Mouse (Mus musculus) gastrocnemius, adult 8-10 months (tissue): ENCODE data around the gene Brsk1. TPM values are rescaled to one million over a fixed set of nuclear protein-coding genes. Genes with fewer than 3 reads are reported as not detected.

ENCODE experiments used
- total RNA-seq, 4 experiments: library from RNA; stranded (reverse); gene quantifications; 2 replicates each; pipeline ENCODE4 v1.2.4; 2022

Gene Brsk1
- total RNA-seq, 4 experiments from 2014 or later = 0.13 to 0.49 (median 0.39) TPM

Other genes starting within 250 kb of the Brsk1 start
- gene Rdh13, start 245.0 kb upstream of the Brsk1 start, total RNA-seq = 10 to 100 TPM; 12.2 to 17.6 (median 14.3) TPM
- 1 to 10 TPM in 3 of 4 experiments, under 1 TPM in 1; 0.67 to 3.4 (median 2.3) TPM for gene Eps8l1, start 229.9 kb upstream of the Brsk1 start, total RNA-seq
- gene Ppp1r12c, start 188.9 kb upstream of the Brsk1 start, total RNA-seq = 10 to 100 TPM; 11.6 to 17.2 (median 16.7) TPM
- gene Tnnt1, start 174.2 kb upstream of the Brsk1 start, total RNA-seq = 100 to 1,000 TPM; 464 to 544 (median 482) TPM
- 1 to 10 TPM; 1.8 to 3.0 (median 2.3) TPM for gene Tnni3, start 166.4 kb upstream of the Brsk1 start, total RNA-seq
- gene Dnaaf3, start 158.2 kb upstream of the Brsk1 start, total RNA-seq = under 1 TPM in 1 of 4 experiments, not detected in 3; 0.13 TPM
- under 1 TPM in 1 of 4 experiments, not detected in 3; 0.15 TPM for gene Syt5, start 143.1 kb upstream of the Brsk1 start, total RNA-seq
- not detected for gene Ptprh, start 86.6 kb upstream of the Brsk1 start, total RNA-seq
- 1 to 10 TPM; 1.4 to 2.3 (median 2.0) TPM for gene Tmem86b, start 59.2 kb upstream of the Brsk1 start, total RNA-seq
- gene Ppp6r1, start 31.6 kb upstream of the Brsk1 start, total RNA-seq = 10 to 100 TPM; 48.2 to 53.4 (median 49.4) TPM
- 10 to 100 TPM; 23.4 to 28.8 (median 24.4) TPM for gene Hspbp1, start 5.5 kb upstream of the Brsk1 start, total RNA-seq
- not detected for gene Tmem150b, start 34.6 kb downstream of the Brsk1 start, total RNA-seq
- 1 to 10 TPM; 3.5 to 5.2 (median 4.8) TPM for gene Kmt5c, start 49.5 kb downstream of the Brsk1 start, total RNA-seq
- gene Cox6b2, start 62.5 kb downstream of the Brsk1 start, total RNA-seq = not detected
- not detected for gene Fam71e2, start 80.7 kb downstream of the Brsk1 start, total RNA-seq
- gene Il11, start 92.3 kb downstream of the Brsk1 start, total RNA-seq = not detected
- not detected for gene Tmem190, start 92.3 kb downstream of the Brsk1 start, total RNA-seq
- 10 to 100 TPM in 1 of 4 experiments, 1 to 10 TPM in 3; 6.0 to 12.3 (median 7.4) TPM for gene Tmem238, start 99.1 kb downstream of the Brsk1 start, total RNA-seq
- gene Rpl28, start 102.3 kb downstream of the Brsk1 start, total RNA-seq = 100 to 1,000 TPM; 347 to 558 (median 433) TPM
- gene Ube2s, start 122.0 kb downstream of the Brsk1 start, total RNA-seq = 100 to 1,000 TPM in 1 of 4 experiments, 10 to 100 TPM in 3; 92.3 to 102 (median 95.8) TPM
- gene Shisa7, start 154.1 kb downstream of the Brsk1 start, total RNA-seq = not detected
- gene Isoc2b, start 179.7 kb downstream of the Brsk1 start, total RNA-seq = 1 to 10 TPM; 3.5 to 5.0 (median 3.8) TPM
- 10 to 100 TPM; 23.6 to 32.4 (median 28.2) TPM for gene Isoc2a, start 186.5 kb downstream of the Brsk1 start, total RNA-seq
- under 1 TPM in 3 of 4 experiments, not detected in 1; 0.29 to 0.81 (median 0.48) TPM for gene Gm36210, start 215.9 kb downstream of the Brsk1 start, total RNA-seq
- 10 to 100 TPM in 2 of 4 experiments, 1 to 10 TPM in 2; 8.3 to 10.7 (median 9.7) TPM for gene Zfp628, start 224.6 kb downstream of the Brsk1 start, total RNA-seq
- gene Nat14, start 231.4 kb downstream of the Brsk1 start, total RNA-seq = 1 to 10 TPM; 4.2 to 5.2 (median 4.6) TPM
- gene Ssc5d, start 235.2 kb downstream of the Brsk1 start, total RNA-seq = 1 to 10 TPM; 1.9 to 4.6 (median 2.5) TPM